Mouse (Mus musculus) erythroblast, embryonic 14.5 days (primary cell): Measurements from ENCODE around the gene Gm49425.

Source experiments
- GATA1 ChIP-seq: IDR thresholded peaks from 2 replicates; pipeline ENCODE4 v1.6.1; 2012; ENCODE audit warnings: low read length, inconsistent platforms, mixed read lengths
- TAL1 ChIP-seq: IDR thresholded peaks from 3 replicates; pipeline ENCODE4 v1.6.1; 2012; ENCODE audit warnings: low read length, inconsistent platforms, mixed read lengths

- TF ChIP-seq GATA1 = no peak
- no peak for TF ChIP-seq TAL1
These were observed 19.9 kb downstream of the Gm49425 start for GRCm38 (mm10) chr15:101497181-101497580.
